ENCODE assay signal across 17 mouse cellular contexts in the genomic region with DNA sequence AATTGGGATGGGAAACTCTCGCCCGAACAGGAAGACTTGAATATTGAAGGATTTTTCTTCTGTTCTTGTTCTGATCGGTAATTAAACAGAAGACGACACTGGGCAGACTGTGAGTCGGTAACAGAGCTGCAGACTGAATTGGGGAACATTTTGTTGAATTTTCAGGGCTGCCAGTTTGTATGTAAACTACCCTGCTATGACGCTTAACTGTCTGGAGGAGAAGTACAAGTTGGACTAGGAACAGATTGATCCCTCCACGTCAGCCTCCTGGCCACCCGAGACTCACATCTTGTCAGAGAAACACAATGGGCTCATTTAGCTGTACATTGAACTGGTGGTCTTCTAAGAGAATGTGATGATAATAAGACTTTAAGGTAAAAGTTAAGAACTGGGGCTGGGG. TPM values are rescaled to one million over a fixed set of nuclear protein-coding genes. Genes with fewer than 3 reads are reported as not detected.
"Had no signal": no experiment of that assay in that cellular context is flagged by ENCODE, and none has a peak within 500 bp of the region (broad histone marks: within the 10 kb centered on the region; RNA-seq: fewer than 3 reads in every experiment).

No protein-coding gene starts in this region.

- H3K9me3 ChIP-seq: lung, embryonic 15.5 days had no signal

- H3K27me3 ChIP-seq: lung, embryonic 15.5 days had no signal

- H3K4me3 ChIP-seq: left cerebral cortex, adult 2 months; lung, embryonic 15.5 days had no signal

- H3K27ac ChIP-seq: left cerebral cortex, adult 2 months; liver, embryonic 14.5 days; lung, embryonic 15.5 days had no signal

- ATAC-seq: inflammation-experienced regulatory T-cells, adult 6 months; intestine, postnatal 0 days had no signal

- DNase-seq: kidney, adult 2 months; kidney, postnatal 10 days; kidney, postnatal 36 days; lung, adult 18-20 months; lung, postnatal 10 days; lung, postnatal 36 days; midbrain, embryonic 14.5 days; spleen, adult 18-20 months; thymus, adult 18-20 months; thymus, postnatal 36 days had no signal

- H3K9ac ChIP-seq: liver, embryonic 14.5 days; lung, embryonic 15.5 days had no signal

- H3K4me2 ChIP-seq: liver, embryonic 11.5 days; lung, embryonic 15.5 days; midbrain, embryonic 11.5 days had no signal

RNA-seq across cellular contexts. Expression of gene Slc45a3, which starts 50.1 kb away (rescaled TPM):
- polyA plus RNA-seq: inflammation-experienced regulatory T-cells, adult 6 months had no signal
